Mouse (Mus musculus) small intestine, adult 2 months (tissue): ENCODE data around the gene Zfp422.

Source experiments
- CTCF ChIP-seq: fragments of 200-500 bp; IDR thresholded peaks from 2 replicates; pipeline ENCODE4 v1.5.1; 2012; ENCODE audit warnings: low read depth, mild to moderate bottlenecking, control low read depth, inconsistent platforms, low read length, moderate library complexity, mixed read lengths; ENCODE audit not compliant: insufficient replicate concordance, insufficient read length; ENCODE audit errors: extremely low read depth
- POLR2A ChIP-seq: fragments of 200-500 bp; IDR thresholded peaks from 2 replicates; pipeline ENCODE4 v1.6.1; 2012; ENCODE audit warnings: low read depth, mild to moderate bottlenecking, control low read depth, inconsistent platforms, low read length, moderate library complexity

DNA sequence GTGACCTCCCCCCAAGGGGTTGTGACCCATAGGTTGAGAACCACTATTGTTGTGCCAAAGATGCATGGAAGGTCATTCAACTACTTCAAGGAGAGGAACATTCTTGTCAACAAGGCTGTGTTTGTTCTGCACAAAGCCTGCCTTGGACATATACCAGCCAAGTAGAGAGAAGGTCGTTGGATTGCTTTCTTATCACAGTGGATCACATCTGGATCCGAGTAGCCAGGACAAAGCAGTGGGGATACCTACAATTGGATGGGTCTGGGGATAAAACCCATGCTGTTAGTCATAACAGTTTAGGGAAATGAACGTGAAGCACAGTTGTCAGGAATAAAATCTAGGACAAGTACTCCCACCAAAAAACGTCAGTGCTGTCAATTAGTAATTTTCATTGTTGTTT, 15.1 kb upstream of the Zfp422 start:
- TF ChIP-seq CTCF (no peak), POLR2A (no peak)
